Mouse (Mus musculus) erythroblast, embryonic 14.5 days (primary cell): Measurements from ENCODE around the gene Taf10. TPM values are rescaled to one million over a fixed set of nuclear protein-coding genes. Genes with fewer than 3 reads are reported as not detected.

Experiments used
- H3K27me3 ChIP-seq: 2 replicates; pipeline ENCODE4 v1.6.1; 2012; ENCODE audit warnings: inconsistent platforms; ENCODE audit not compliant: control insufficient read depth
- H3K36me3 ChIP-seq: 2 replicates; pipeline ENCODE4 v1.6.1; 2012; ENCODE audit warnings: mild to moderate bottlenecking, inconsistent platforms; ENCODE audit not compliant: control insufficient read depth
- H3K4me1 ChIP-seq: 2 replicates; pipeline ENCODE4 v1.6.1; 2012; ENCODE audit warnings: inconsistent platforms; ENCODE audit not compliant: control insufficient read depth
- H3K4me3 ChIP-seq: replicated peaks from 2 replicates; pipeline ENCODE3; 2012; ENCODE audit warnings: moderate library complexity, mild to moderate bottlenecking, inconsistent platforms
- H3K9me3 ChIP-seq: 2 replicates; pipeline ENCODE4 v1.6.1; 2012; ENCODE audit warnings: low read length, inconsistent platforms, mixed read lengths; ENCODE audit not compliant: control insufficient read depth
- GATA1 ChIP-seq: IDR thresholded peaks from 2 replicates; pipeline ENCODE4 v1.6.1; 2012; ENCODE audit warnings: low read length, inconsistent platforms, mixed read lengths
- TAL1 ChIP-seq: IDR thresholded peaks from 3 replicates; pipeline ENCODE4 v1.6.1; 2012; ENCODE audit warnings: low read length, inconsistent platforms, mixed read lengths
- polyA plus RNA-seq: library from polyadenylated mRNA; stranded (reverse); fragments of >175 nt; gene quantifications from 2 replicates; pipeline ENCODE4 v1.2.3, GENCODE M21; 2012

The Taf10 gene
- polyA plus RNA-seq = 50.3 and 54.5 TPM in 2 replicates

DNA sequence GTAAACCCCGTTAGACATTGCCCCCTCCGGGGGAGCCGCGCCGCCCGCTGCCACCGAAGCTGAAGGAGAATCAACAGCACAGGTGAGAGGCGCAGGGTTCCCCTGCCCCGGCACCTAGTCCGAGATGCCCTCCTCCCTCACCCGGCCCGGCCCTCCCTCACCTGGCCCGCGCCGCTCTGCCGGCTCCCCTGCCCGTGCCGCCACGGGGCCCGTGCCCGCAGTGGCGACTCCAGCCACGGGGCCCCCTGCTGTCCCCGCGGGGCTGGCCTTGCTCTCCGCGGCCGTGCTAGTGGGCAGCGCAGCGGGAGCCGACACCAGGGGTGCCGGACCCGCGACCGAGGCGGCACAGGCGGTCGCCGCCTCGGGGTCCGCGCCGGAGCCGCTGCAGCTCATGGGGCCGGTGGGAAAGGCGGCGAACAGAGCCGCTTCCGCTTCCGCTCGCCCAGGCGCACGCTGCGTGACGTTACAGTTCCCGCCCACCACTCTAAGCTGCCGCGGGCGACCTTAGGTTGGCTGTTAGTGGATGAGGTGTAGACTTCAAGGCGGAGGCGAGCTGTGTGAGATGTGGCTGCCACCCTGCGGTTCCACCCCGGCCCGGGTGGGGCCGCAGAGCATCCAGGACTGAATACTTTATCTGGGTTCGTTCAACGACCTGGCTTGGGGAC is at the start of gene Taf10:
Taf10 (minus strand) TSS at position 436 of the 665 bp plus-strand sequence.
- no peaks in the 10 kb centered on the region for H3K9me3 ChIP-seq
- H3K4me1 ChIP-seq = peaks cover 44% of the 10 kb centered on the region
- peaks cover 80% of the 10 kb centered on the region for H3K36me3 ChIP-seq
- no peak for TF ChIP-seq TAL1
- TF ChIP-seq GATA1 = no peak
- H3K27me3 ChIP-seq = no peaks in the 10 kb centered on the region
- H3K4me3 ChIP-seq = peak within 1 kb of the TSS; percentile 93

DNA sequence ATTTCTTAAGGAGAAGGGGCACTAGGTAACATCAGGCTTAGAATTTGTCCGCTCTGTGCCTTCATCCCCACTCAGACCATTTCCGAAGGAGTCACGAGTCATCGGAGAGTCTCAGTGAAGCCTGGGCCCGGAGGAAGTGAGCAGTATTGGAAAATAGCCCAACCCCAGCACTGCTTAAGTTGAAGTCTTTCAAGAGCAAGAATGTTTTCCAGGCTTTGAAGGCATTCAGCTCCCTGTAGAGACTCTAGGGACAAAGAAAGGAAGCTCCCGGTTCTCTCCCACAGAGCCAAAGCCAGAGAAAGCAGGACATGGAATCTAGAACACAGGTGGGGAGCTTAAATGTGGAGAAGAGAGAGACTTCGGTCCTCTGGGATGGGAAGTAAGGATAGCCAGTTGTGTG is 49.5 kb upstream of the Taf10 start:
- H3K36me3 ChIP-seq = no peaks in the 10 kb centered on the region
- H3K4me3 ChIP-seq = no peak overlapping the region
- peaks cover 30% of the 10 kb centered on the region for H3K27me3 ChIP-seq
- H3K4me1 ChIP-seq = no peaks in the 10 kb centered on the region
- no peaks in the 10 kb centered on the region for H3K9me3 ChIP-seq
- no peak for TF ChIP-seq GATA1
- no peak for TF ChIP-seq TAL1

DNA sequence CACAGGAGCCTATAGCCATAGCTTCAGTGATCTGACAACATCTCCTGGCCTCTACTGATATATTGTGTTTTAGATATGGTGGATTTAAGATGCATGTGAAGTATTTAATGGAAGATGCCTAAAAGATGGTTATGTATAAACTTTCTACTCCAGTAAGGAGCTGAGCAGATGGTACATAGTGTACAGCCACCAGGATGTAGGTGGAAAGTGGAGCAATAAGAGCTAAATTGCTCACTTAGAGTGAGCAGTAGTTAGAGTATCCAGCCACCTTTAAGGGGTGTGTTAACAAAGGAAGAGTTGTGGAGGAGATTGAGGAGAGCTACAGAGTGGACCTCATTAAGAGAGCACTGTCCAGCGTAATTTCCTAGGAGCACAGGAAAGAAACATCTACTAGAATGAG is 47.0 kb upstream of the Taf10 start:
- H3K27me3 ChIP-seq = peaks cover 55% of the 10 kb centered on the region

DNA sequence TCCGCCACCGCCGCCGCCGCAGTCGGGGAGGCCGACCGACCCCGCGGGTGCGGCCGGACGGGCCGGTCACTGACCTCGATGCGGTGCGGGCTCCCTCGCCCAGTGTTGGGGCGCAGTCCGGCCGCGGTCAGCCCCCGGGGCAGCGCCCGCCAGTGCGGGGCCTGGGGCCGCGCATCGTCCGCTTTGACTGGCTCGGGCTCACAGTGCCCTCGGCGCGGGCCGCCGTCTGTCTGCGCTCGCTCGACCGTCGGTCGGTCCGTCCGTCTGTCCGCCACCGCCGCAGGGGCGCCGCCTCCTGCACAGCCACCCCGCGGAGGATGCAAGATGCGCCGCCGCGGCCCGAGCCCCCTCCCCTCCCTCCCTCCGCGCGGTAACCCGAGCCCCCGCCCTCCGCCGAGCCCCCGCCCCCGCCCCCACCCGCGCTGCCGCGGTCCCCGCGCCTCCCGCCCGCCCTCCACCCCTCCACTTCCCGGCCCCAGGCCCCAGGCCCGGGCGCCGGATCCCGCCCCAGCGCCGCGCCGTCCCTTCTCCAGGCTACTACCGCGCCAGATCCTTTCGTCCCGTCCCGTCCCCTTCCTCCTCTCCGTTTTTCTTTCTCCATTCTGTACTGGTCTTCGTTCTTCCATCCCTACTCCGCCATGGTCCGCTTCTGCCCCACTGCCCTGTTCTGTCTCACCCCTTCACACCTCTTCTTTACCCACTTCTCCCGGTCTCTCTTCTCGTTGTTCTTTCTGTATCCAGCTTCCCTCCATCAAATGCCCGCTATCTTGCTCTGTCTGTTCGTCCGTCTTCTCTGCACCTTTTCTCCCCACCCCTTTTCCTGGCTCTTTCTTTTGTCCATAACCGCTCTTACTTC is 43.4 kb upstream of the Taf10 start, which contains the start of gene Dchs1:
Dchs1 (minus strand) TSS at position 370 of the 856 bp plus-strand sequence.
- TF ChIP-seq GATA1 (no peak), TAL1 (no peak)
- Histone ChIP-seq H3K27me3 (peaks cover 88% of the 10 kb centered on the region), H3K36me3 (no peaks in the 10 kb centered on the region), H3K9me3 (peaks cover 3% of the 10 kb centered on the region; the same call in 1 of the 2 replicates), H3K4me1 (no peaks in the 10 kb centered on the region), H3K4me3 (peak within 1 kb of the TSS; percentile 30)

More for the DNA sequence above, 47.0 kb upstream of the Taf10 start:
- Histone ChIP-seq H3K9me3 (peaks cover 3% of the 10 kb centered on the region; the same call in 1 of the 2 replicates), H3K4me3 (no peak overlapping the region), H3K36me3 (no peaks in the 10 kb centered on the region), H3K4me1 (no peaks in the 10 kb centered on the region)
- TF ChIP-seq TAL1 (no peak), GATA1 (no peak)

DNA sequence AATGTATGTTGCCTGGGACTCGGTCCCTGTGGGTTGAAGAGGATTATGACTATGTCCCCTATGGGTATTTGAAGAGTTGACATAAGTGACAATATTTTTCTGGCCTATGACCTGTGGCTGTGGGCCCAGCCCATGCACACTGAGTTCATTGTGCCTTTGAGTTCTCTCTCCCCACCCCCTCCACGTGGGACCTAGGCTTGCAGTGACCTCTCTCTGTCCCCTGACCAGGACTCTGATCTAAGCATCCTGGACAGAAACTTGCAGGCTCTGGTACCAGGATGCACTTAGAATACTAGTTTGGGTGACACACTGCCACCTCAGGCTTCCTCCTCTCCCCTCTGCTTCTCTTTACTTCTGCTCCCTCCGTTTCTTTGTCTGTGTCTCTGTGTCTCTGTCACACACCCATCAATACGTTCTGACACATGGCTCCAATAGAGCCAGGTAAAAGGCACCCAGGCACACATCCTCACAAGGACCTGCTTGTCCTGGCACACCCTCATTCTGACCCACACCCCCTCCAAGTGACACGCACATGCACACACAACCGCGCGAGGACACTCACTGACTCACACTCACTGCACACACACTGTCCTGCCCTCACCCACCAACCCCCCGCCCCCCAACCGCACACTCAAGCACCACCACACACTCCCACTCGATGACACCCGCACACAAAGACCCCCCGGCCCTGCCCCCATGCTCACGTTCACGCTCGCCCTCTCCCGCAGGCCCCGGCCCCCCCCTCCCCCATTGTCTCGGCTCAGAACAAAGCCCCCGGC is 42.5 kb upstream of the Taf10 start:
- TF ChIP-seq GATA1 = no peak
- TF ChIP-seq TAL1 = no peak
- peaks cover 87% of the 10 kb centered on the region for H3K27me3 ChIP-seq
- H3K36me3 ChIP-seq = no peaks in the 10 kb centered on the region
- no peak overlapping the region for H3K4me3 ChIP-seq
- no peaks in the 10 kb centered on the region for H3K4me1 ChIP-seq
- H3K9me3 ChIP-seq = peaks cover 3% of the 10 kb centered on the region; the same call in 1 of the 2 replicates

DNA sequence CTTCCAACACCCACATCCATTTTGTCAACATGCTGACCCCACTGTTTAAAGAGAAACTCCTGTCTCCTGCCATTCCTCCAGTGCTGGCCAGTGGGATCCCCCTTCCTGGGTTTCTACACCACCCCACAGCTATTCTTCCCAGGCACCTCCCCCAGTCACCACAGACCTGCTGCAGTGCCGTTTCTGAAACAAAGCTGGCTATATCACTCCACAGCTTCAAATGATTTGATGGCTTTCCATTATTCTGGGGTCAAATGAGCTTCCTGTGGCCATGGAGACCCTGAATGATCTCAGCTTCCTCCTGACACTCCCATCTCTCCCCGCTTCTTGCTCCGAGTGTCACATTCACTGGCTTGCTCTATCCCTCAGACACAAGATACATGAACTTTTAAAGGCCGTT is 40.4 kb upstream of the Taf10 start:
- no peaks in the 10 kb centered on the region for H3K36me3 ChIP-seq
- peaks cover 67% of the 10 kb centered on the region for H3K27me3 ChIP-seq
- H3K4me3 ChIP-seq = no peak overlapping the region
- H3K9me3 ChIP-seq = peaks cover 3% of the 10 kb centered on the region; the same call in 1 of the 2 replicates
- H3K4me1 ChIP-seq = no peaks in the 10 kb centered on the region
- TF ChIP-seq TAL1 (no peak), GATA1 (no peak)

DNA sequence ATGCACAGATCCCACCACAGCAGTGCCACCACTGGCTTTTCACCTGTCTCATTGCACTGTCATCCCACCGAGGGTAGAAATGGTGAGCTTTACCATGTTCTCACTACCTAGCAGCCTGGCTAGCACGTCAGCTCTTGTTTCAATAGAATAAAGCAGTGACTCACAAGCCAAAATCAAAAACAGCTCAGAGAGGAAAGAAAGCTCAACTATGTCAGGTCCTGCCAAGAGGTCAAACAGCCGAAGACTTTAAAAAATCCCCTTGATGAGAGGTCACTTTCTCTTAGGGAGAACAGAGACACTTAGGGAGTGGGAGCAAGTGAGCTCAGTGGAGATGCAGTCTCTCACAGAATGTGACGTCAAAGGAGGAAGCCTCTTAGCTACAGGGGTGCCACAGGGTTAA is 39.7 kb upstream of the Taf10 start:
- H3K4me1 ChIP-seq = no peaks in the 10 kb centered on the region
- H3K36me3 ChIP-seq = no peaks in the 10 kb centered on the region
- peaks cover 3% of the 10 kb centered on the region; the same call in 1 of the 2 replicates for H3K9me3 ChIP-seq
- TF ChIP-seq TAL1 = no peak
- TF ChIP-seq GATA1 = no peak
- peaks cover 60% of the 10 kb centered on the region for H3K27me3 ChIP-seq
- H3K4me3 ChIP-seq = no peak overlapping the region

DNA sequence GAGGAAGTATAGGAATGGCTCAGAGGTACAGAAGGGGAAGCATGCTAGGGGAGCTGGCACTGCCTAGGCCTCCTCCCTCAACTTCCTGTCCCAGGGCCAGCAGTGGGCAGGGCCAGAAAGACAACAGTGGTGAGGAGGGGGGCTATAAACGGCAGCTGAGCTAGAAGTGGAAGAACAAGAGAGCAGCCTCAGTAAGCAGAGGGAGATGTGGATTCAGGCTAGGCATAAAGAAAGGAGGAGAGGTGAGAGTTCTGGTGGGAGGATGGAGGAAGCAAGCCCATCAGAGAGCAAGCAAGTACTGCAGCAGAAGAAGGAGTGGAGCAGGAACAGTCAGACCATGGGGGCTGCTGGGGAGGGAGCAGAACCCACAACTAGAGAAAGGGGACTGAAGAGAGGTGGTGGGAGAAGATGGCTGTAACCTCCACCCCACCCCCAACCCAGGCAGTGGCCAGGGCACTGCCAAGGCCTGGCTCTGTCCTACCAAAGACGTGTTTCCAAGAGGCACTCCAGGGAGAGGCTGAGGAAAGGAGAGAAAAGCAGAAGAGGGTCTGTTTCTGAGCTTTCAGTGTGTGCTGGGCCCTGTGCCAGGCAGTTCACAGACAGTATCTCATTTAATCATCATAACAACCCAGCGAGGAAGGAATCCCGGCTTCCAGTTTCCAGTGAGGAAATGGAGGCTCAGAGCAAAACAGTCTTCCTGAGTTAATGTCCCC is 34.5 kb upstream of the Taf10 start:
- Histone ChIP-seq H3K4me3 (no peak overlapping the region), H3K9me3 (no peaks in the 10 kb centered on the region), H3K4me1 (no peaks in the 10 kb centered on the region), H3K27me3 (peaks cover 8% of the 10 kb centered on the region), H3K36me3 (no peaks in the 10 kb centered on the region)
- TF ChIP-seq TAL1 = no peak
- TF ChIP-seq GATA1 = no peak
